Mouse (Mus musculus) spleen, postnatal 14 days (tissue): ENCODE results near the gene Igf2bp3.
A peak's percentile ranks its signal among the peaks of the same experiment; 100 is the strongest.

ENCODE experiments used
- DNase-seq, 2 experiments: peaks; one replicate each; pipeline ENCODE4 v3.0.0; 2021 to 2022; ENCODE audit warnings: low spot score in 2 of 2

Gene Igf2bp3

GRCm38 (mm10) chr6:49176018-49176417 lies 38.7 kb downstream of the Igf2bp3 start:
- DNase-seq, result no peak

GRCm38 (mm10) chr6:49174616-49175015 lies 40.1 kb downstream of the Igf2bp3 start:
- DNase-seq, result no peak

DNA sequence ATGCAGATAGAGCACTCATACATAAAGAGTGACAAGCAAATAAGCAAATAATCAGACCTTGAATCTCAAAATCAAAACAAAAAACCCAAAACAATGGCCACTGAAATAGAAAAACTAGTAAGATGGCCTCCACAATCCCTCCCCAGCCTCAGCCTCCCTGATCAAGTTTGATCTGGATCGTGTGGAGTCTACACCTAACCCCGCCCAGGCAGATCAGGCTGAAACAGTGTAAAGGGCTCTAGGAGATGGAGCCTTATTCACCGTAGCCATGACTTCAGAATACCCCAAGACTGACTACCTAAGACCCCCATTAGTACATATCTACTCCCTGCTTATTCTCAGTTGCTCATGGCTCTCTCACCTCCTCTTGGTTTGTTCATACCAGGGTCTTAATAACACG lies 41.1 kb downstream of the Igf2bp3 start:
- no peak for DNase-seq

DNA sequence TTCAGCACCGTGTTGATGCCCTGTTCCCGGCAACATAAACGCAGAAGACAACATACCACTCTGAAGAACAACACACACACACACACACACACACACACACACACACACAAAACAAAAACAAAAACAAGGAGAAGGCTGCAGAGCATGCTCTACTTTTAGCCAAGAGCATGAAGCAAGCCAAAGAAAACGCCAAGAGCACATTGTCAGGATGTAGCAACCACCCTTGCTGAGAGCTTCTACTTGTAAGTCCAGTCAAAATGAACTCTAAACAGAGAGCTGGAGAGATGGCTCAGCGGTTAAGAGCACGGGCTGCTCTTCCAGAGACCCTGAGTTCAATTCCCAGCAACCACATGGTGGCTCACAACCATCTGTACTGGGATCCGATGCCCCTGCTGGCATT lies 41.5 kb downstream of the Igf2bp3 start:
- DNase-seq, result no peak

GRCm38 (mm10) chr6:49171216-49171615 lies 43.5 kb downstream of the Igf2bp3 start:
- no peak for DNase-seq

- no peak for DNase-seq
Measured at GRCm38 (mm10) chr6:49168648-49169047, 46.1 kb downstream of the Igf2bp3 start.

- DNase-seq, result no peak
Measured at GRCm38 (mm10) chr6:49167406-49167805, 47.4 kb downstream of the Igf2bp3 start.

DNA sequence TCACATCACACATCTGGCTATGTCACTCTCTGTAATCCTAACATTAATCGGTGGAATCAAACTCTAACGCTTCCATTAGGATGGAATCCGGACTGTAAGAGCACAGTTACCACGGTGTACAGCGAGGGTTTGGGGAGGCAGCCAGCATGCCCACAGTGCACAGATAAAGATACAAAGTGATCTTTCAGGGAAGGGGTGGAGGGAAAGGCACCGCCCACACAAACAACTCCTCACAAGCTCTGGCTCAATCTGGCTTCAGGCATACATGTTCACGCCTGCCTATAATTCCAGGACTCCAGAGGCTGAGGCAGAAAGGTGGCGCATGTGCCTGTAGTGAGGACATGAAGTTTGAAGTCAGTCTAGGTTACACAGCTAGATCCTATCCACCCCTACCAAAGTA lies 48.4 kb downstream of the Igf2bp3 start:
- DNase-seq, result no peak

DNA sequence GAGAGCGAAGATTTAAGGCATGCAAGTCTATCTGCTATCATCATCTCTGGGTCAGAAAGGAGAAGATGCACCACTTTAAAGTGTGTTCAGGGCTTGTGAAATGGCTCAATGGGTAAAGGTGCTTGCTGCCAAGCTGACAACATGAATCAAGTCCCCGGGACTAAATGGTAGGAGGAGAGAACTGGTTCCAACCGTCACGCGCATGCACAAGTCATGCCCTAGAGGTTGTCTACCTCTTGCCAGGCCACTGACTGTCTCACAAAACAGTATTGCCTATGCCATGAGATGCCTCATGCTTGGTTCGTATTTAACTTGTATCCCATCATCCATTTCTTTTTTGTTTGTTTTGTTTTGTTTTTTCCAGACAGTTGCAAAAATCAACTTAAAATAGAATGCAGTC lies 48.9 kb downstream of the Igf2bp3 start:
- no peak for DNase-seq

- DNase-seq, result no peak
Measured at GRCm38 (mm10) chr6:49165101-49165500, 49.7 kb downstream of the Igf2bp3 start.

DNA sequence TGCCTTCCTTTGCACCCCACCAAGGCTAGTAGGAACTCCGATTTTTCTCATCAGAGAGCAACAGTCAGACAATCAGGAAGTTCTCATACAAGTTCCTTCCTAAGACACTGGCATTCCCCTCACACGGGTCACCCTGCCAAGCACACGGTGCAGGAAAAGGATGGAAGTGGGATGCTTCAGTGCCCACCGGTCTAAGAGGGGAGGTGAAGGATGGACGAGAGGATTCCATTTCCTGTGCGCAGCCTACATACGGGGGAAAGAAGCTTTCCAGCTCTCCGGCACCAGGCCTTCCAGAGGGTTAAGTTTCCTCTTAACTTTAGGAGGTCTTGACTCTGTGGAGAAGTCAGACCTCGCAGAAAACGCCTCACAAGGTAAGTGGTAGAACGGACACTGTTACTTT lies 50.1 kb downstream of the Igf2bp3 start:
- no peak for DNase-seq

DNA sequence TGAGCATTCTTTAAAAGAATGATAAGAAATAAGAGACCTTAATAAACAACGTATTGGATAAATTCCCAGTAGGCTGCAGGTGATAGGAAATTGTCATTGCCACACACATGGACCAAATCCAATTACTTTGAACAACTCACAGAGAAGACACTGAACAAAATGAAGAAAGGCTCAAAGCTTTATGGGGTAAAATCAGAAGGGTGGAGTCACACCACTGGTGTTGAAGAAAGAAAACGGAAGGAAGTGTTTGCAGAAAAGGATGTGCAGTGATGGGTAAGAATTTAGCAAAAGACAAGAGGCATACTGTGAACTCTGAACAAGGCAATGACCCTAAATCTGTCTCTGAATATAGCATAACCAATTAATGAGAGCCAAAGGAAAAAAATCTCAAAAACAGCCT lies 54.8 kb downstream of the Igf2bp3 start:
- no peak for DNase-seq

DNA sequence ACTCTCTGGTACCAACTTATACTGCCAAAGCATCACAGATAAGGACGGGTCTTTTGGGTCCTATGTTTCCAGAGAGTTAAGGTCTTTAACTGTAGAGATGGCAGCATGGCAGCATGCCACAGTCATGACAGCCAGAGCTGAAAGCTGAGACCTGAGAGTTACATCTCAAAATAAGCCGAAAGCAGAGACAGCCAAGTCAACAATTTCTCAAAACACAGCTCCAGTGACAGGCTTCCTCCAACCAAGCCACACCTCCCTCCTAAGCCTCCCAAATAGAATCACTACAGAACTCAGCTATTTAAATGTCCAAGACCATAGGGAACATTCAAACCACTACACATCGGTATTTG lies 58.0 kb downstream of the Igf2bp3 start:
- no peak for DNase-seq

DNA sequence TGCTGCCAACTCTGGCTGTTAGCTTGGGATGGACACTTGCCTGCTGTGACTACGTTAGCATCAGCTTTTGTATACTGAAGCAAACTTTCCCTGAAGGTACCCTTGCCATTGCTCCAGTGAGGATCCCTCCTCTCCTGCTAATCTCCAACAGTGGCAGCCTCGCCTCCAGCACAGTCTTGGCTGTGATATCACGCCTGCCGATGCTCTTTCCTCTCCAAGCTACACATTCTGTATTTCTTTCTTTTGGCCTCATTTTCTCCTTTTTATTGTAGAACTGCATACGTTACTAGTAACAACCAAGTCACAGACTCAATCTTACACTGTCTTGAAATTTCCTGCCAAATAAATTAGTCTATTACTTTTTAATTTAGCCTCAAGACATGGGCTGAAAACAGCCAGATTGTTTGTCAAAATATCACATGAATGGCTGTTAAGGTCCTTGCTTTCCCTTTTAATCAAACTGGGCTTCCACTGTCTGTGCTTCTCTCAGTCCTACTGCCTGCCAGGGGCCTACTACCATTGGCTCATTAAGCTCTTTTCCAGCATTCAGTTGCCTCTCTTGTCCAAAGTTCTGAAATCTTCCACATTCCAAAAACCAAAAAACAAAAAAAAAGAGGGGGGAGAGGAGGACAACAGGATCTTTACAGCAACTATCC lies 58.5 kb downstream of the Igf2bp3 start:
- no peak for DNase-seq

- no peak for DNase-seq
Measured at GRCm38 (mm10) chr6:49151465-49151864, 63.3 kb downstream of the Igf2bp3 start.

- no peak for DNase-seq
Measured at GRCm38 (mm10) chr6:49150349-49151229, 64.2 kb downstream of the Igf2bp3 start.

- DNase-seq, result no peak
Measured at GRCm38 (mm10) chr6:49149202-49149930, 65.4 kb downstream of the Igf2bp3 start.

DNA sequence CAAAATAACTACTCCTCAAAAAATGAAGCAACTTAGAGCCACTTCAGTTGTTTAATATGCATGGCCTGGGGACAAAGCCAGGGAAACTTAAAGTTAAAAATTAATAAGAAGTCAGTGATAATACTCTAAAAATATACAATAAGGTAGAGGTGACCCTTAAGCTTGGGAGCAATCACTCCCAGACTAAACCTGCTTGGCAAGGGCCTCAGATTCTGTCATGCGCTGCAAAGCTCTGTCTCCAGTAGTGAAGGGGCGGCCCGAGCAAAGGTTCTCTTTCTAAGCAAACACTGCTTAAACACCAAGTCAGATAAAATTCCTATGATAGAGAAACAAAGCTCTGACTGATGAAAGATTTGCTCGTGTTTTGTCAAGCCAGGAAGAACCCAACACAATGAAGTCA lies 66.0 kb downstream of the Igf2bp3 start:
- DNase-seq, result no peak

GRCm38 (mm10) chr6:49148368-49148767 lies 66.4 kb downstream of the Igf2bp3 start:
- DNase-seq, result no peak

- DNase-seq, result no peak
Measured at GRCm38 (mm10) chr6:49146461-49146860, 68.3 kb downstream of the Igf2bp3 start.

DNA sequence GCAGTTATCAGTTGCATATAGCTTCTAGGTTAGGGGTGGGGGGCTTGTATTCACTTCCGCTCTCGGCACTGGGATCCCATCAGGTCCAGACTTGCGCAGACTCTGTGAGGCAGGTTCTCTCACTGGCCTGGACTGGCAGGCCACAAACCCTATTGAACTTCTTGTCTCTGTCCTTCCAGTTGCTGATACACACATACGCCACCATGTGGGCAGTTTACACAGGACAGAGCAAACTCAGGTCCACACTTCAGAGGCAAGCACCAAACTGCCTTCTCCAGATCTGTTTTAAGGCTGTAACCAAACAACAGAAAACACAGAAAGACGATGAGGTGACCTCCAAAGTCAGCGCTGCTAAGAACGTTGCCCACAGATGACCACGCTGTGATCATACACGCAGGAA lies 72.3 kb downstream of the Igf2bp3 start:
- DNase-seq, result peak in 1 of 2 experiments; percentile 9

GRCm38 (mm10) chr6:49141125-49141524 lies 73.6 kb downstream of the Igf2bp3 start:
- DNase-seq, result no peak
